Mouse (Mus musculus) MEL (cell line): ENCODE results near the gene Dus2.

ENCODE experiments used
- CHD2 ChIP-seq: IDR thresholded peaks from 2 replicates; pipeline ENCODE4 v1.6.1; 2011; ENCODE audit warnings: low read length, improper control_type of control experiment
- EP300 ChIP-seq, 2 experiments: IDR thresholded peaks; 2 replicates each; pipeline ENCODE4 v1.6.1; 2011; ENCODE audit warnings: improper control_type of control experiment in 2 of 2, low read length in 2 of 2, low read depth in 1 of 2, mild to moderate bottlenecking in 1 of 2
- MAX ChIP-seq: IDR thresholded peaks from 2 replicates; pipeline ENCODE4 v1.6.1; 2011; ENCODE audit warnings: low read length, improper control_type of control experiment
- MEF2A ChIP-seq: IDR thresholded peaks from 2 replicates; pipeline ENCODE4 v1.6.1; 2014; ENCODE audit warnings: low read depth, mild to moderate bottlenecking, inconsistent platforms, low read length, improper control_type of control experiment; ENCODE audit not compliant: poor library complexity, insufficient replicate concordance, severe bottlenecking; ENCODE audit errors: extremely low read depth
- POLR2A ChIP-seq, 2 experiments: IDR thresholded peaks; 2 replicates each; pipeline ENCODE4 v1.6.1; 2011 to 2012; ENCODE audit warnings: low read length in 2 of 2, mild to moderate bottlenecking in 2 of 2, control low read depth in 1 of 2, improper control_type of control experiment in 1 of 2, low read depth in 1 of 2, moderate library complexity in 1 of 2; ENCODE audit not compliant: control insufficient read depth in 1 of 2, insufficient read depth in 1 of 2, poor library complexity in 1 of 2
- POLR2AphosphoS2 ChIP-seq: IDR thresholded peaks from 2 replicates; pipeline ENCODE4 v1.6.1; 2011; ENCODE audit warnings: low read length, improper control_type of control experiment
- RAD21 ChIP-seq: IDR thresholded peaks from 2 replicates; pipeline ENCODE4 v1.6.1; 2011; ENCODE audit warnings: mild to moderate bottlenecking, low read depth, low read length, improper control_type of control experiment
- SIN3A ChIP-seq: IDR thresholded peaks from 2 replicates; pipeline ENCODE4 v1.6.1; 2012; ENCODE audit warnings: low read length, improper control_type of control experiment, inconsistent platforms
- TBP ChIP-seq: IDR thresholded peaks from 2 replicates; pipeline ENCODE4 v1.8.0; 2011; ENCODE audit warnings: low read depth, low read length, improper control_type of control experiment

DNA sequence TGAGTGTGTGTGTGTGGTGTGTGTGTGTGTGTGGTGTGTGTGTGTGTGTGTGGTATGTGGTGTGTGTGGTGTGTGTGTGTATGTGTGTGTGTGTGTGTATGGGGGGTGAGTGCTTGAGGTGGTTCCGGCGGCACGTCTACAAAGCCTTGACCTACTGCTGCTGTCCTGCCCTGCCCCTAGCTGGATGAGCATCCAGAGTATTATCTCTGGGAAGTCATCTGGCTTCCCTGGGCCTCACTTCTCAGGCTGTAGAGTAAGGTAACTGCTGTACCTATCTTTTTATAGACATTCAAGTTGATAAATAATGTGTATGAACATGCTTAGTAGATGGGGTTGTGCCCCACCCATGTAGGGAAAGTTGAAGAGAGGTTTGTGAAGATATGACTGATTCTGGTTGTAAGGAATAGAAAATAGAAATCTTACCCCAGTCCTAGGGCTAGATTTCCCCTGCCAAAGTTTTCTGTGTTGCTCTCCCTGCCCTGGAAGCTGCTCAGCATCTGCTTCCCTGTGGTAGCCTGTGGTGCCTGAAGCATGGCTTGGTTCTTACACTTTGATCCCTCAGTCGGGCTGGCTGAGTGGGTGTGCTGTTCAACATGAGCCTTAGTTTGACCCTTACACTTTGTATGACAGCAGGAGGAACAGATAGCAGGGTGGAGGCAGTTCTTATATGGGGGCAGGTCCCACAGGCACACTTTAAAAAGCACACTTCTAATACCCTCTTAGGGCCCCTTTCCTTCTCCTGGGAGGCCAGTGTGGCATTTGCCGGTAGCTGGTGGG, 56.9 kb downstream of the Dus2 start:
- TF ChIP-seq TBP (no peak), CHD2 (no peak), RAD21 (no peak), SIN3A (no peak), POLR2AphosphoS2 (no peak), MAX (no peak), EP300 (IDR thresholded peaks at IDR 0.05; ENCODE audit: low read depth in 1 of 2, low read length in 2 of 2) (no peak), MEF2A (no peak), POLR2A (IDR thresholded peaks at IDR 0.05; ENCODE audit: control insufficient read depth in 1 of 2, insufficient read depth in 1 of 2, low read depth in 1 of 2, low read length in 2 of 2, poor library complexity in 1 of 2) (no peak)
